Mouse (Mus musculus) MEL (cell line): ENCODE data around the gene Oscar. TPM values are rescaled to one million over a fixed set of nuclear protein-coding genes. Genes with fewer than 3 reads are reported as not detected.

Experiments
- DNase-seq: peaks from one replicate; pipeline ENCODE4 v3.0.0; 2011; ENCODE audit warnings: low read depth, low spot score
- H3K27ac ChIP-seq: 2 replicates; pipeline ENCODE4 v1.5.1; 2012; ENCODE audit warnings: low read depth, mild to moderate bottlenecking, control low read depth, low read length, moderate library complexity; ENCODE audit not compliant: control insufficient read depth
- H3K27me3 ChIP-seq, 2 experiments: fragments of 150-350 bp in 1 of 2; sonication (generic) in 1 of 2; 2 replicates each; pipeline ENCODE4 v1.6.1; 2012; ENCODE audit warnings: low read length in 2 of 2, mild to moderate bottlenecking in 2 of 2, improper control_type of control experiment in 1 of 2, moderate library complexity in 1 of 2; ENCODE audit not compliant: insufficient read depth in 2 of 2, control insufficient read depth in 1 of 2
- H3K36me3 ChIP-seq, 2 experiments: 2 replicates each; pipeline ENCODE4 v1.6.1; 2012 to 2014; ENCODE audit warnings: low read length in 2 of 2, improper control_type of control experiment in 1 of 2, inconsistent platforms in 1 of 2, mild to moderate bottlenecking in 1 of 2; ENCODE audit not compliant: insufficient read depth in 2 of 2, control insufficient read depth in 1 of 2
- H3K4me1 ChIP-seq, 2 experiments: fragments of 150-350 bp in 1 of 2; sonication (generic) in 1 of 2; 2 replicates each; pipeline ENCODE4 v1.6.1; 2012; ENCODE audit warnings: low read length in 2 of 2, improper control_type of control experiment in 1 of 2, mild to moderate bottlenecking in 1 of 2; ENCODE audit not compliant: insufficient read depth in 2 of 2, control insufficient read depth in 1 of 2
- H3K4me3 ChIP-seq, 2 experiments: fragments of 150-350 bp in 1 of 2; sonication (generic) in 1 of 2; 2 replicates each; pipeline ENCODE4 v1.5.1; 2012; ENCODE audit warnings: low read depth in 2 of 2, low read length in 2 of 2, mild to moderate bottlenecking in 2 of 2, moderate library complexity in 2 of 2, control low read depth in 1 of 2, improper control_type of control experiment in 1 of 2; ENCODE audit not compliant: control insufficient read depth in 1 of 2, insufficient read depth in 1 of 2
- H3K79me2 ChIP-seq: 2 replicates; pipeline ENCODE4 v1.6.1; 2012; ENCODE audit warnings: mild to moderate bottlenecking, low read length, moderate library complexity; ENCODE audit not compliant: control insufficient read depth, poor library complexity, insufficient read depth
- H3K9ac ChIP-seq: 2 replicates; pipeline ENCODE4 v1.6.1; 2012; ENCODE audit warnings: low read depth, mild to moderate bottlenecking, control low read depth, low read length, moderate library complexity; ENCODE audit not compliant: control insufficient read depth, poor library complexity, severe bottlenecking
- H3K9me3 ChIP-seq: fragments of 150-350 bp; sonication (generic); replicated peaks from 2 replicates; pipeline ENCODE4 v1.6.1; 2012; ENCODE audit warnings: mild to moderate bottlenecking, low read length, improper control_type of control experiment, moderate library complexity; ENCODE audit not compliant: insufficient read depth
- CHD1 ChIP-seq: IDR thresholded peaks from 2 replicates; pipeline ENCODE4 v1.6.1; 2012; ENCODE audit warnings: low read depth, mild to moderate bottlenecking, inconsistent platforms, low read length, improper control_type of control experiment
- CTCF ChIP-seq, 3 experiments: IDR thresholded peaks in 2 of 3; conservative IDR thresholded peaks in 1 of 3; 2 replicates each; pipeline ENCODE4 v1.5.1; 2011 to 2012; ENCODE audit warnings: low read length in 3 of 3, low read depth in 2 of 3, mild to moderate bottlenecking in 2 of 3, improper control_type of control experiment in 1 of 3, inconsistent platforms in 1 of 3, mixed read lengths in 1 of 3, moderate library complexity in 1 of 3; ENCODE audit not compliant: control insufficient read depth in 1 of 3, insufficient read depth in 1 of 3, poor library complexity in 1 of 3, severe bottlenecking in 1 of 3
- EP300 ChIP-seq, 2 experiments: IDR thresholded peaks; 2 replicates each; pipeline ENCODE4 v1.6.1; 2011; ENCODE audit warnings: improper control_type of control experiment in 2 of 2, low read length in 2 of 2, low read depth in 1 of 2, mild to moderate bottlenecking in 1 of 2
- ETS1 ChIP-seq: IDR thresholded peaks from 2 replicates; pipeline ENCODE4 v1.6.1; 2012; ENCODE audit warnings: low read depth, mild to moderate bottlenecking, inconsistent platforms, low read length, improper control_type of control experiment, moderate library complexity
- GATA1 ChIP-seq: IDR thresholded peaks from 2 replicates; pipeline ENCODE4 v1.6.1; 2011; ENCODE audit warnings: low read depth, low read length, improper control_type of control experiment
- JUND ChIP-seq: IDR thresholded peaks from 2 replicates; pipeline ENCODE4 v1.6.1; 2011; ENCODE audit warnings: low read depth, mild to moderate bottlenecking, improper control_type of control experiment, low read length
- MAX ChIP-seq: IDR thresholded peaks from 2 replicates; pipeline ENCODE4 v1.6.1; 2011; ENCODE audit warnings: low read length, improper control_type of control experiment
- MAZ ChIP-seq: IDR thresholded peaks from 2 replicates; pipeline ENCODE4 v1.6.1; 2012; ENCODE audit warnings: low read depth, mild to moderate bottlenecking, inconsistent platforms, low read length, improper control_type of control experiment
- MEF2A ChIP-seq: IDR thresholded peaks from 2 replicates; pipeline ENCODE4 v1.6.1; 2014; ENCODE audit warnings: low read depth, mild to moderate bottlenecking, inconsistent platforms, low read length, improper control_type of control experiment; ENCODE audit not compliant: poor library complexity, insufficient replicate concordance, severe bottlenecking; ENCODE audit errors: extremely low read depth
- MYC ChIP-seq: IDR thresholded peaks from 2 replicates; pipeline ENCODE4 v1.6.1; 2011; ENCODE audit warnings: low read depth, mild to moderate bottlenecking, low read length, improper control_type of control experiment, moderate library complexity
- NELFE ChIP-seq: IDR thresholded peaks from 2 replicates; pipeline ENCODE4 v1.6.1; 2011; ENCODE audit warnings: low read depth, low read length, improper control_type of control experiment
- POLR2AphosphoS2 ChIP-seq: IDR thresholded peaks from 2 replicates; pipeline ENCODE4 v1.6.1; 2011; ENCODE audit warnings: low read length, improper control_type of control experiment
- RCOR1 ChIP-seq: IDR thresholded peaks from 2 replicates; pipeline ENCODE4 v1.6.1; 2012; ENCODE audit warnings: low read depth, mild to moderate bottlenecking, inconsistent platforms, low read length, improper control_type of control experiment
- SIN3A ChIP-seq: IDR thresholded peaks from 2 replicates; pipeline ENCODE4 v1.6.1; 2012; ENCODE audit warnings: low read length, improper control_type of control experiment, inconsistent platforms
- SMC3 ChIP-seq: IDR thresholded peaks from 2 replicates; pipeline ENCODE4 v1.6.1; 2011; ENCODE audit warnings: low read depth, low read length, improper control_type of control experiment
- TBP ChIP-seq: IDR thresholded peaks from 2 replicates; pipeline ENCODE4 v1.8.0; 2011; ENCODE audit warnings: low read depth, low read length, improper control_type of control experiment
- TCF12 ChIP-seq: IDR thresholded peaks from 2 replicates; pipeline ENCODE4 v1.6.1; 2014; ENCODE audit warnings: low read depth, mild to moderate bottlenecking, inconsistent platforms, low read length, improper control_type of control experiment, moderate library complexity
- UBTF ChIP-seq: IDR thresholded peaks from 2 replicates; pipeline ENCODE4 v1.6.1; 2012; ENCODE audit warnings: low read depth, mild to moderate bottlenecking, inconsistent platforms, low read length, improper control_type of control experiment, moderate library complexity, borderline replicate concordance; ENCODE audit not compliant: insufficient read depth
- USF2 ChIP-seq, 2 experiments: IDR thresholded peaks; 2 replicates each; pipeline ENCODE4 v1.6.1; 2011 to 2012; ENCODE audit warnings: improper control_type of control experiment in 2 of 2, low read length in 2 of 2, borderline replicate concordance in 1 of 2, inconsistent platforms in 1 of 2, low read depth in 1 of 2, mild to moderate bottlenecking in 1 of 2; ENCODE audit not compliant: insufficient read depth in 1 of 2
- ZC3H11A ChIP-seq: IDR thresholded peaks from 2 replicates; pipeline ENCODE4 v1.6.1; 2012; ENCODE audit warnings: low read depth, mild to moderate bottlenecking, inconsistent platforms, low read length, improper control_type of control experiment
- ZMIZ1 ChIP-seq: IDR thresholded peaks from 2 replicates; pipeline ENCODE4 v1.6.1; 2012; ENCODE audit warnings: low read depth, mild to moderate bottlenecking, inconsistent platforms, low read length, improper control_type of control experiment, moderate library complexity
- ZNF384 ChIP-seq: IDR thresholded peaks from 2 replicates; pipeline ENCODE4 v1.6.1; 2012; ENCODE audit warnings: low read depth, mild to moderate bottlenecking, inconsistent platforms, low read length, improper control_type of control experiment
- polyA plus RNA-seq, 2 experiments: library from polyadenylated mRNA; stranded (reverse) in 1 of 2; unstranded in 1 of 2; fragments of >175 nt in 1 of 2; fragments of >200 nt in 1 of 2; gene quantifications; 2 replicates each; pipeline versions ENCODE4 v1.2.1 to v1.2.4; 2012; ENCODE audit warnings: low replicate concordance in 2 of 2, low read depth in 1 of 2; ENCODE audit not compliant: insufficient read length in 2 of 2, insufficient read depth in 1 of 2, missing spikeins in 1 of 2
- total RNA-seq: library from RNA; depleted of rRNA; stranded (reverse); fragments of 300-350 nt; gene quantifications from 2 replicates; pipeline ENCODE4 v1.2.3, GENCODE M21; 2012

Gene Oscar
- total and polyA plus RNA-seq, 3 experiments, result not detected

GRCm38 (mm10) chr7:3594686-3595085, 21.3 kb downstream of the Oscar start:
- peak; percentile 61 for DNase-seq
- peak overlapping the region; percentile 64 for H3K9ac ChIP-seq

GRCm38 (mm10) chr7:3593855-3594254, 22.1 kb downstream of the Oscar start:
- Histone ChIP-seq H3K9ac (no peak overlapping the region), H3K36me3 (peaks cover 0 to 2% of the 10 kb centered on the region in 2 experiments; a peak in 1 of 4 replicates), H3K79me2 (no peaks in the 10 kb centered on the region), H3K27ac (no peak overlapping the region), H3K4me3 (no peak overlapping the region), H3K27me3 (no peaks in the 10 kb centered on the region), H3K9me3 (no peaks in the 10 kb centered on the region), H3K4me1 (peaks cover 0 to 5% of the 10 kb centered on the region in 2 experiments; a peak in 3 of 4 replicates)
- no peak for DNase-seq
- no peak for TF ChIP-seq CTCF (IDR thresholded peaks at IDR 0.05 in 2 of 3, conservative IDR thresholded peaks at IDR 0.05 in 1 of 3; ENCODE audit: control insufficient read depth in 1 of 3, insufficient read depth in 1 of 3, low read depth in 2 of 3, low read length in 3 of 3, poor library complexity in 1 of 3, severe bottlenecking in 1 of 3)
- TF ChIP-seq MYC, result no peak
- no peak for TF ChIP-seq TCF12
- TF ChIP-seq MAX, result no peak
- TF ChIP-seq POLR2AphosphoS2, result no peak
- no peak for TF ChIP-seq JUND
- TF ChIP-seq GATA1, result no peak
- no peak for TF ChIP-seq ZC3H11A
- no peak for TF ChIP-seq MEF2A
- no peak for TF ChIP-seq ZMIZ1
- TF ChIP-seq CHD1, result no peak
- no peak for TF ChIP-seq MAZ
- no peak for TF ChIP-seq SMC3
- TF ChIP-seq TBP, result no peak
- TF ChIP-seq USF2 (IDR thresholded peaks at IDR 0.05; ENCODE audit: borderline replicate concordance in 1 of 2, insufficient read depth in 1 of 2, low read depth in 1 of 2, low read length in 2 of 2), result no peak
- TF ChIP-seq ETS1, result no peak
- no peak for TF ChIP-seq ZNF384
- TF ChIP-seq NELFE, result no peak
- TF ChIP-seq UBTF, result no peak
- no peak for TF ChIP-seq SIN3A

More at GRCm38 (mm10) chr7:3594686-3595085, 21.3 kb downstream of the Oscar start:
- Histone ChIP-seq H3K27ac (peak overlapping the region; percentile 61), H3K9me3 (no peaks in the 10 kb centered on the region), H3K36me3 (peaks cover 0 to 2% of the 10 kb centered on the region in 2 experiments; a peak in 1 of 4 replicates), H3K27me3 (no peaks in the 10 kb centered on the region), H3K4me3 (peak overlapping the region; percentile 58 to 87), H3K4me1 (peaks cover 0 to 5% of the 10 kb centered on the region in 2 experiments; a peak in 3 of 4 replicates), H3K79me2 (no peaks in the 10 kb centered on the region)
- TF ChIP-seq CTCF (IDR thresholded peaks at IDR 0.05 in 2 of 3, conservative IDR thresholded peaks at IDR 0.05 in 1 of 3; ENCODE audit: control insufficient read depth in 1 of 3, insufficient read depth in 1 of 3, low read depth in 2 of 3, low read length in 3 of 3, poor library complexity in 1 of 3, severe bottlenecking in 1 of 3) (peak in 2 of 3 experiments; percentile 4 to 29; a peak in 2 of 6 replicates), NELFE (no peak), EP300 (IDR thresholded peaks at IDR 0.05; ENCODE audit: low read depth in 1 of 2, low read length in 2 of 2) (0 out of 4 replicates have a peak, but pooled peaks of 1 of the 2 experiments have one; percentile 2), RCOR1 (no peak), MYC (0 out of 2 replicates have a peak, but pooled peaks have one; percentile 31), GATA1 (peak; percentile 24; the same call in 1 of the 2 replicates)
